Mouse (Mus musculus): ENCODE data around the gene Cux1.
"Not testable (repeated sequence)": the region's sequence is repeated elsewhere in the genome, so short reads cannot be mapped to it uniquely, and the experiment has no call there.

Gene Cux1

DNA sequence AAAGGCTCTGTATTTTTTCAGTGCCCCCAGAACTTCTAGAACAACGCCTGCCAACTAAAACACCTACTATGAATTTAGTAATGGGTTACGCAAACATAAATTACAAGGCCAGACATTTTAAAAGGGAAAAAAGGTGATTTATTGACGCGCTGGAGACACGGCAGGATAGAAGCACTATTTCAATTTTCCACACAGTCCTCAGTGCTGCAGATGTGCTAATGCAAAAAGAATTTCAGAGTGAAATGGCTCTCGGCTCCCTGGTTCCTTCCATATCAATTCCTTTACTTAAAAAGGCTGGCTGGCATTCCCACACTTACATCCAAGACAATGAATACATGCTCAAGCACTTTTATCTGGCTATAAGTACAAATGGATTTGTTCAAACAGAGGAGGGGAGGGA lies 94.4 kb downstream of the Cux1 start:
- in situ Hi-C loops (cut with MboI, MseI): no loop called here

DNA sequence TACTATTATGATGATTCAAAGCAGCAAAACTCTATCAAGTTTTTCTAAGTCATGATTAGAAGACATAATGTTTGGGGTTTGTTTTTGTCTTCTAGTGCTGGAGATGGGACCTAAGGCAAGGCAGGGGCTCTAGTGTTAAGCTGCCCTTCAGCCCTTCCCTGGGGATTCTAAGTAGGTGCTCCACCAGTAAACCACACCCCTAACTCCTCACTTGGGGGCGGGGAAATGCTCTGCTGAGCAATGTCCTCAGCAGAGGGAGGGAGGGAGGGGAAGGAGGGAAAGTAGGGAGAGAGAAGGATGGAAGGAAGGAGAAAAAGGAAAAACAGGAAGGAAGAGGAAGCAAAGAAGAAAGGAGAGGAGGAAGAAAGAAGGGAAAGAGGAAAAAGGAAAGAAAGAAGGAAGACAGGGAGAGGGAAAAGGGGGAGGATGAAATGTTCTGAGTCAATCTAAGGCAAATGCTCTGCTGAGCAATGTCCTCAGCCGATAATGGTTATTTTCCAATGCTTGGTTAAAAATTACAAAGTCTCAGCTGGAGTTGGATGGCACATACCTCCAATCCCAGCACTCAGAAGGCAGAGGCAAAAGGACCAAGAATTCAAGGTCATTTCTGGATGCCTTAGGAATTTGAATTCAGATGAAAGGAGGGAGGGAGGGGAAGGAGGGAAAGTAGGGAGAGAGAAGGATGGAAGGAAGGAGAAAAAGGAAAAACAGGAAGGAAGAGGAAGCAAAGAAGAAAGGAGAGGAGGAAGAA lies 96.1 kb downstream of the Cux1 start:
- in situ Hi-C loops (cut with MboI, MseI): not testable (repeated sequence)

DNA sequence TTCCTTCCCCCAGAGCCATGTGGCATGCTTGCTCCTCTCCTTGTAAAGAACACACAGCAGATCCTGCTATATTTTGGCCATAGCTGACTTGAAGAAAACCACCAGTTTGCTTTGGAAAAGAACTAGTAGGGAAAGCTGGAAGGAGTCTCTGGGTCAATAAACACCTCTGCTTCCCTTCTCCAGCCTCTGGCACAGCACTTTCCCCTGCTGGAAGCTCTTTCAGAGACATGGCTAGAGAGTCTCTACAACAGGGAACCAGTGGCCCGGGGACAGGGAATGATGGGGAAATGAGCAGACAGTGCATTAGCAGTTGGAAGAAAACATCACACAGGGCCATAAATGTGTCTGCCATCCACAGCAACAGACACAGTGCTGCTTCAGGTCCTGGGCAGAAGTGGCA lies 98.0 kb downstream of the Cux1 start:
- in situ Hi-C loops (cut with MboI, MseI): no loop called here

DNA sequence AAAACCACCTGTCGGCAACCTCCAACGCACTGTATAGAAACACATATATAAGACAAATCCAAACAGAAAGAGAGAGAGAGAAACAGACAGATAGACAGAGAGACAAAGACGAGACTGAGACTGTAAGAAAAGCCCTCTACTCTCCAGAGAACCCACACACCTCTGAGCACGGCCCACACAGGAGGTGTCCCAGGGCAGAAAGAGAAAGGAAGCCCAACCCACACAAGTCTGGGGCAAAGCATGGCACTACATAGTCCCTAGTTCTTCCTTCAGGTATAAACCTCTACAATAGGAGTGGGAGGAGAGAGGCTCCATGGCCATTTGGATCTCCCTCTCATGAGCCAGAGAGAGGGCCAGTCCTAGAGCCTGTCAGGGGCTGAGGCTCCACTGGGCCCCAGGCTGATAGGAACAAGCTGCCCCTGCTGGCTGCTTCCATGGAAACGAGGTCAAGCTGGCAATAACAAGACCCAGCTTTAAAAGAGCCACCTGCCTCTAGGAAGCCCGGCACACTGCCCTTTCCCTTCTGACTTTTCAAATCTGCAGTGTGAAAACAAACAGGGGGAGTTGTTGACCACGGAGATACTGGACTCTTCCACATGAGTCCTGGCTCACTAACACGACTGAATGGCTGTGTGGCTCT lies 99.8 kb downstream of the Cux1 start:
- in situ Hi-C loops (cut with MboI, MseI): no loop called here

DNA sequence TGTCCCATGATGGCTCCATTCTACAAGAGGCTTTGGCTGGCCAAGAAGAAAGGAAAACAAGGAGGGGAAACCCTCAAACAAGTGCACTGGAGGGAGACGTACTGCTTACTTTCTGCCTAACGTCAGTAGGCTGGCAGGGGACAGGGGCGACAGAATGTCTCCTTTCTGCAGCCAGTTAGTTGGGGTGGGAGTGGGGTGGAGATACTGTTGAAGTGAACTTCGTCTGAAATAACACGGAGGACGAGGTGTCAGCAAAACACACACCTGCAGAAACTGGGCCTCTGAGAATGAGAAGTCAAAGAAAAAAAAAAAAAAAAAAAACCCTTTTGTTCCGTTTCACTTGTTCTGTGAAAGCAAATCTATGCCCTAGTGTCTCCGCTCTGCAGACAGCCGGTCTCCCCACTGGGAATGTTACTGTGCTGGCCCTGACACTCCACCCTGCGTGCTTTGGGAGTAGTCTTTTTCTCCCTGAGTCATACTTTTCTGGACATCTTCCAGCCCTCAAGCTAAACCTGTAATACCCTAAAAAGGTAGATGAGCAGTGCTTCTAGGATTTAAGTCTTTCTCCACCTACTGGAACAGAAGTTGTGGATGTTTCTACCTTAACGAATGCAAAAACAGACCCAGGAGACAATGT lies 101.4 kb downstream of the Cux1 start:
- in situ Hi-C loops (cut with MboI, MseI): no loop called here

DNA sequence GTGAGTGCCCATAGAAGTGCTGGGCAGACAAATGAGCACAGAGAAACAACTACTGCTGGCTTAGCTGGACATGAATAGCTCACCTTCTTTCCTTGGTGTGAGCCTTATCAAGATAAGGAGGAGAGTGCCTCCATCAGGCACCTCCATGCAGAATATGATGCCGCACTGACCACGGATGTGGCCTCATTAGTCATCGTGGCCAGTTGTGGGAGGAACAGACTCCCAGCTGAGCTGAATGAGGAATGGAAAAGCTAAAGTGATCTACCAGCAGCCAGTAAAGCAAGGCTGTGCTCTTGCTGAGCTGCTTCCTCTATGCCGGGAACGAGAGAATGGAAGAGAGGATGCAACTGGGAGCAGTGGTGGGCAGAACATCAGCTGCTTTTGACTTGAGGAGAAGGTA lies 101.9 kb downstream of the Cux1 start:
- in situ Hi-C loops (cut with MboI, MseI): no loop called here

DNA sequence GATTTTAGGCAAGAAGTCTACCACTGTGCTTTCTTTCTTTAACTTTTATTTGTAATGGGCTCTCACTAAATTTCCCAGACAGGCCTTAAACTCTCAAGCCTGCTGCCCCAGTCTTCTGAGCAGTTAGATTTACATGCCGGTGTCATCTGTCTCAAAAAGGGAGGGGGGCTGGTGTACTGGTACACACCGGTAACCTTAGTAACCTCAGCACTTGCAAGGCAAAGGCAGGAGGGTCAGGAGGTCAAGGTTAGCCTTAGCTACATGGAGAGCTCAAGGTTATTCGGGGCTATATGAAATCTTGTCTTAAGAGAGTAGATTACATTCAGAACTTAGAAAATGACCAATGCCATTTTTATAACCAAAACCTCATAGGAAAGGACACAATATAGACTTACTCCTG lies 102.4 kb downstream of the Cux1 start:
- in situ Hi-C loops (cut with MboI, MseI): no loop called here

DNA sequence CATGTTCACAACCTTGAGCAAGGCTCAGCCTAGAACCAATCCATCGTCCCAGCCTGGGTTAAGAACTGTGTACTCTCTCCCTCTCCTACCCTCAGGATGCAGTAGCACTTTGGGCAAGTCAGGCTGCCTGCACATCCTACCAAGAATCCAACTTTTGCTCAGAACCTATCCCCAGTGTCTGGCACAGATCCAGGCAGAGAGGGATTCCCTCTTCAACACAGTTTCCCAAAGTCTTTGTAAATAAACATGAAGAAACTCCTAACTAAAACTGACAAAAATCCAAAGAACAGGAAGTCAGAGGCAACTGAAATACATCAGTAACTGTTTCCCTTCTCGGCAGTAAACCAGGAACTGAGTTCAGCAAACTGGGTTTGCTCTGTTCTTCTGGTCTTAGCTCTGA lies 103.2 kb downstream of the Cux1 start:
- in situ Hi-C loops (cut with MboI, MseI): no loop called here

DNA sequence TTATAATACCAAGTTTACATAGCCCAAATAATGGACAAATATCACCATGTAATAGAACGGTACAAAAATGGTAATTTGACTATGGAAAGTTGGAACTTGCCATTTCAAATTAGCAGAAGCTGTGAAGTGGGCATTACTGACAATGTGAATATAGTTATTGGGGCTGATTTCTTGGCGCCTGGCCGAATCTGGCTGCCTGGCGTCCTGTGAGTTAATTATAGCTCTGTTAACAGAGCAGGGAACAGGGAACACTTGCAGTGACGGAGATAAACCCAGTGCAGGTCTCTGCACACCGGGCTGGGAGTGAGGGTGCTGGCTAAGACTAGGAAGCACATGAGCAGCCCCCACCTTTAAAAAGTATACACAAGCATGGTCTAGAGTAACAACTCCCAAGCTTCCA lies 104.7 kb downstream of the Cux1 start:
- in situ Hi-C loops (cut with MboI, MseI): no loop called here

DNA sequence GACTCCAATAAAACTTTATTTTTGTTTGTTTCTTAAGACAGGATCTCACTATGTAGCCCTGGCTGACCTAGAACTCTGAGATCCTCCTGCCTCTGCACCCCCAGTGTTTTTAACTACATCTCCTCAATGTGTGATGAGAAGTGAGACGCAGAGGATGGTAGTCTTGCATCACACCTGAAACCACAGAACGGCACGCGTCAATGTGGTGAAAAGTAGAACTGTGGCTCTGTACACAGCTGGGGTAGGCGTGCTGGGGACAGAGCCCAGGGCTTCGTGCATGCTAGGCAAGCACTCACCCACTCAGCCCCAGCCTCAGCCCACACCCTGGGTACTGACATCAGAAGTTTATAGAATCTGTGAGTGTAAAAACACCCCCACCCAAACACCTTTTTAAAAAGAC lies 107.4 kb downstream of the Cux1 start:
- in situ Hi-C loops (cut with MboI, MseI): no loop called here

DNA sequence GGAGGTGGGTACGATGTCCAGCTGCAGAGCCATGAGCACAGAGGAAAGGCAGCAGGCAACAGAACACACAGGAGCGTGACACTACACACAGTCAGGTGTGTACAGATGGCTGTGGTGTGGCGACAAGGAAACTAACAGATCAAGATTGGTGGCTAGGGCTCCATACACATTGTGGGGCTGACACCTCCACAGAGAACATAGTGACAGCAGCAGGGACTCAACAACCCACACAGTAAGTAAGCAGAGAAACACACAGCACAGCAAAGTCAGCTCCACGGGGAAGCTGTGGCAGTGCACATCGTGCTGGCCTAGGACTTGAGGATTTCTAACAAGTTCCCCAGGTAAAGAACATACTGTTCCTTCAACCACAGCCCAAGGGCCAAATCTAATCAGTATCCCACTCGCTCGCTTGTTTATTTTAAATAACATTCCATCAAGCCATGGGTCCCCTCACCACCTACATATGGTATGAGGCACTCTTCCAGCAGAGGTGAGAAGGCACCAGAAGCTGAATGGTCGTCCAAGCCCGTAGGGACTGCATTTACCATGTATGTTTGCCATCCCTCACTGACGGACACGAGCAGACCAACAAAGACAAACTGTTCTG lies 108.3 kb downstream of the Cux1 start:
- in situ Hi-C loops (cut with MboI, MseI): no loop called here

DNA sequence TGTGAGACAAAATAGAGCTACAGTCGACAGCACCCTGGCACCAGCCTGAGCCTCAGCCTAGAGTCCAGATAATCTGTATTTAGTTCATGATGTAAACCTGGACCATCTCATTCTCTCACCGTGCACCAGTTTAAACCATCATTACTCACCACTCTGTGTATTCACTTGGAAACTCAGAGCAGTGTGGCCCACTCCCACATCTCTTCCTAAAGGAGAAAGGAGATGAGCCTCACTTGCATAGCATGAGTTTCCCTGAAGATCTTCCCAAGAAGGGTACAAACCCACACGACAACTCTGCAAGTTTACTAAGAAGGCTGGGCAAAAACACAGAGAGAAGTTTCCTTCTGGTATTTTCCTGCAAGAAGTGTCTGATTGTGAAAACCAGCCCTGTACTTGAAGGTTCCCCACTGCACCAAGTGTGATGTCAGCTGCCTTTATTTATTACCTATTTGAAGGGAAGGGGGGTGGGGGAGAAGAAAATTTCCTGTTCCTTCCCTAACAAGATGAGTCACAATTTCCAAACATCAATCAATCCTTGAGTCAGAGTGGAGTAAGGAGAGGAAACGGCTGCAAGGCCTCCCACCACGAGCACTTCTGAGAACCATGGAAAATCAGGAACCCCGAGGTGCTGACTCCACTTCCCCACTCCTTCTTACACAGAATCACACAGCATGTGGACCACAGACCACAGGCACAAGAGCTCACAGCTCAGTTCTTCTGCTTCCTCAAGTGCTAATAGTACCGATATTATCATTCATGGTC lies 109.0 kb downstream of the Cux1 start:
- in situ Hi-C loops (cut with MboI, MseI): no loop called here

DNA sequence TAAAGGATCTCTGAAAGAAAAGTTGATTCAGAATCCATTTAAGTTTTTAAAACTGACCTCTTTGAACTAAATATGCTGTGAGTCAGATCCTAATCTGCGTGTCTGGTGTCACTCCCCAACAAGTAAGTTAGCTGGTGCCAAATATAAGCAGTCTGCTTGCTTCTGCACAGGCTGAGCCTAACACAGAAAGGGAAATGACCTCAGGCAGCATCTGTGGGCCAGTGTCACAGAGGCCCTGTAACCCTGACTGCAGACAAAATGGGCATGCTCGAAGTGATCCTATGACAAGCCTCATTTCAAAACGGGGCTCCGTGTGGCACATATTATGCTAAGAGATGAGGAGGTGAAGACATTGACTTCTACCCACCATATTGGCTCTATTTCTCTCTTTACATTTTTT lies 110.9 kb downstream of the Cux1 start:
- in situ Hi-C loops (cut with MboI, MseI): no loop called here

DNA sequence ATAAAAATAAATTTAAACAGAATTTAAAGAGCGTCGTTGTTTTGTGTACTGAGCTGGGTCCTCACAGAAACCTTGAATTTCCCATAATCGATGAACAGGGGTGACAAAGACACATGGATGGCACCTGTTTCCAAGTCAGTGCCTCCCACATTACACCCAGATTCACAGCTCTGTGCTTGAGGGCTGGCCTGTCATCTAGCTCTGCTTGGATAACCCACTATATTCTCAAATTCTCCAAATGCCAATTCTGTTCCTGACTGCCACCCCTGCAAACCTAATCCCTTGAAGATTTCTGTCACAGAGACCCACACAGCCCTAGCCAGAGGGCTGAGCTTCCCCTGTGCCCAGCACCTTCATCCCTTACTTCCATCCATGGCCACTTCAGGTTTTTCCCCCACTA lies 114.6 kb downstream of the Cux1 start:
- in situ Hi-C loops (cut with MboI, MseI): no loop called here

DNA sequence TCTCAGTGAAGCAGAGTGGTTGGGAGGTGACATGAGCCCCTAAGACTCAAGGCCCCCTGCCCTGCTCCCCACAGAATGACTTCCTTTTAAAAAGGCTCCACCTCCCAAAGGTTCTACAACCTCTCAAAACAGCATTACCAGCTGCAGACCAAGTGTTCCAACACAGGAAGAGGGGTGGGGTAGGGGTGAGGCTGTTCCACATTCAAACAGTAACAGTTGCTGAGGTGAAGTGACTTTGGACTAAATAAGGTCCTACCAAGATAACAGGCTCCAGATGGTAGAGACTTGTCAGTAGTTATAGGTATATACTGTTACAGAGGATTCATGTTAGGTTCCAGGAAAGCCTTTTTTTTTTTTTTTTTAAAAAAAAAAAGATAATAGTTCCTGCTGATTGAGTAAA lies 117.5 kb downstream of the Cux1 start:
- in situ Hi-C loops (cut with MboI, MseI): no loop called here

DNA sequence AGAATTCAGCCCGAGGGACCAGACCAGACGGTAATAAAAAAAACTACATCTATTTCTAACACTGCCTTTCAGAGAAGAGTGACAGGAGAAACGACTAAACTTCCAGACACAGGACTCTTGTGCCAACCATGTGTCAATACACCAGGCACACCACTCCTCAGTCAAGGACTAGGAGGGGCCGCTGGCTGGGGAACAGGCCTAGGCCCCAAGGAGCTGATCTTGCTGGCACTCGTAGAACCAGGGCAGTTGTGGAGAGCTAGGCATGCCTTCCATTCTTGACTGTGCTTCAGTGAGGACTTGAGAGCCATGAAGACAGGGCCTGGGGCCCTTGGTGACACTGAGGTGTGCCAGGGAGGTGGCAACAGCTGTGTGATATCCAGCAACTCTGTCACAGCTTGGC lies 121.3 kb downstream of the Cux1 start:
- in situ Hi-C loops (cut with MboI, MseI): no loop called here

DNA sequence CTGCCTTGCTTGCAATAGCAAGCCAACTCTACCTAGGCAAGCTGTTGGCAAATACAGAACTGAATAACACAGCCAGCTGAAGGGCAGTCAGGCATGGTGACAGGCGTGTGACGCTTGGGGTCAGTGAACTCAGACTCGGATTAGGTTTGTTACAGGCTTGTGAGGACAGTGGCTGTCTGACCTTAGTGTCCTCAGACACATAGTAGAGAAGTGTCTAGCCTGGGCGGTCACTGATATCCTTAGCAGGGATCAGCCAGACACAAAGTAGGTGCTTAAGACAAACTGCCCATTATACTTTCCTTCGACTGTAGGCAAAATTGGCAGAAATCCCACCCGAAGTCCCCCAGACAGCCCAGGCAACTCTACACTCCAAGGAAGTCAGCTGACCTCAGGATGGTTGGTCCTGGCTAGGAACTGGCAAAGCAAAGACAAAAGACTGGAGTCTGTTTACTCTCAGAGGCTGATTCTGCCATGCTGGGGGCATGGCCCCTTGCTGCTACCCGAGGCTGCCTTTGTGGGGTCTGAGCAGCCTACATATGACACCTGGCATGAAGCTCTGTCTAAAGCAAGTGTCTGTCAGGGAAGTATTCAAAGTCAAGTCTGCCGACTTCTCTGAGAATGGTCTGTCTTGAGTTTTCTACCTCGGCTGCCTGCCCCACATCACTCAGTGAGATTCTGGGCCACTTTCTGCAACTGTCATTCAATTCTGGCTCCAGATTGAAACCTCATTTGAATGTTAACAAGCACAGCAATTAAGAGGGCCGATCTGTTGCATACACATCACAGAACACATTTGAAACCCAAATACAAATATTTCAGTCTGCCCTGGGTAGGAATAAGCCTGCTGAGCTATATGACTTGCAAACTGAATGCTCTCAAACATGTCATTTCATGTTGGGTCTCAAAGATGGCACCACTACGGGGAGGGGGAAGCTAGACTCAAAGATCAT lies 124.8 kb downstream of the Cux1 start:
- in situ Hi-C loops (cut with MboI, MseI): no loop called here

DNA sequence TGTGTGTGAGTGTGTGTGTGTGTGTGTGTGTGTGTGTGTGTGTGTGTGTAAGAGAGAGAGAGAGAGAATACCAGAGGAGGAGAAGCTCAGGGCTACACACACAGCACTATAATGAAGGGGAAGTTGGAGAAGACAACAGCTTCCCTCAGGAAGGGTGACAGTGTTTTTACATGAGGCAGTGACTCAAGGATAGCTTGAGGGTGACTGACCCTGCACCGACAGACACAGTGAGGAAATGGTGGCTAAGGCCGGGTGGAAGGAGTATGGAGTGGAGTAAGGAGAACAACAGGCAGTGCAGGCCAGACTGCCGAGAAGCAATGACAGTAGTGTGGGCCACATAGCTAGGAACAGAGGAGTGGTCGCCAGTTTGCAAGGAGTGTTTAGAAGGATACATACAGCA lies 137.6 kb downstream of the Cux1 start:
- in situ Hi-C loops (cut with MboI, MseI): no loop called here

DNA sequence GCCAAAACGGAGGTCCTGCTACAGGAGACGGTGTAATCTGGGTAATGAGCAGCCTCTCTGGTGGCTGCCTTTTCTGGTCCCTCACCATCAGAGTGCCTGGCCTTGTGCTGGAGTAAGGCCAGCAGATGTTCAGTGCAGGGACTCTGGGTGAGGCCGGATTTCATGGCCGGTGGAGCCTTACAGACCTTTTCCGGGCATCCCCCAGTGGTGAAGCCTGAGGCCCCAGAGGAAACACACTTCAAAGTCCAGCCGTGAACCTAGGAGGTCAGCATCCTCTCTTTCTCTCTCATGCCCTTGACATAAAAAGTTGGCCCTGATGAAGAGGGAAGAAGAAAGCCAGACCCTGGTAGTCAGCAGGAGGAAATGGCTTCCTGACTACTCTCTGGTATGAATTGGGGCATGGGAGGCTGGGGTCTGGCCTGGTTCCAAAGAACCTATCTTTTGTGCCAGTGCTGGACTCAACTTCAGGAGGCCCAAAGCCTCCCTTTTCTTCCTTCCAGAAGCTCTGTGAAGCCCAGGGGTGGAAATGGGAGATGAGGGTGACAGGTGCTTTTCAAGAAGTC lies 138.7 kb downstream of the Cux1 start:
- in situ Hi-C loops (cut with MboI, MseI): no loop called here

DNA sequence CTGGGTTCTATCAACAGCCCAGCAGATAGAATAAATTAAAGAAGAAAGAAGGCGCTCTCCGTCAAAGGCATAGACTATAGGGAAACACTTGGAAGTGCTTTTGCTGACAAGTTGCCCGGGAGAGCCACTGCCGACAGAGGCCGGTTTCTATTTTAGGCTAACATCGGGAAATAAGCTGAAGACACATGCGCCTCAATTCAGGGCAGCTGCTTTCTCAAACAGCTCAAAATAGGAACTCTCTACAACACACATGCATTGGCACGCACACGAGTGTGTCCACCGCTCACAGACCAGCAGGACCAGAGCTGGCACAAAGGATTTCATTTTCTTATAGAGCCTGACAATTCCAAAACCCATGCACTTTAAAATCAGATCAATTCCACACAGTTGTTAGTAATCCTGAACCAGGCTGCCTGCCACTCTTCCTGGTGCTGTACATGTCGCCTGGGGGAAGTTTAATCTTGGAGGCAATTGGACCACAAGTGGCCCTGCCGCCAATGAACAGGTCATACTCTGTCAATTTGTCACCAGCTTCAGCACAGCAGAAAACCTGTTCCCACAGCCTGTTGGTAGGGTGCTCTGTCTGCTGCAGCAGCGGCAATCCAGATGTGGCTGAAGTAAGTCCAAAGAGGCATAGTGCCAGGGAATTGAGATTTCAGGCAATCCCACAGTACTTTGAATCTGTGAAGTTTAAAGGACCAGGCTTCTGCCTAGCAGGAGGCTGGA lies 139.4 kb downstream of the Cux1 start:
- in situ Hi-C loops (cut with MboI, MseI): no loop called here

All from T-helper 1 cell (primary cell).